In genomic region chr13:54258231-54258743, GRCm38 (mm10) we compare ENCODE assay signal across 22 mouse cellular contexts.
A peak's percentile ranks its signal among the peaks of the same experiment; 100 is the strongest.
DNase-seq lines count a peak whose midpoint lies in the region; ATAC-seq lines count a peak whose summit lies in the region.
"Had no signal": no experiment of that assay in that cellular context is flagged by ENCODE, and none has a peak within 500 bp of the region (broad histone marks: within the 10 kb centered on the region; RNA-seq: fewer than 3 reads in every experiment).

No protein-coding gene starts in this region.

- no peaks in the 10 kb centered on the region for H3K4me1 ChIP-seq in forebrain, embryonic 11.5 days (replicated peaks; ENCODE audit: control insufficient read depth, insufficient read depth, low read length)
- no peaks in the 10 kb centered on the region for H3K4me1 ChIP-seq in forebrain, embryonic 14.5 days (ENCODE audit: control insufficient read depth, insufficient read depth, low read length)
- H3K4me1 ChIP-seq in midbrain, embryonic 11.5 days (ENCODE audit: control insufficient read depth, insufficient read depth, low read length) = no peaks in the 10 kb centered on the region; the same call in 1 of the 2 replicates
- peaks cover 12% of the 10 kb centered on the region for H3K4me1 ChIP-seq in midbrain, embryonic 10.5 days
- peaks cover 10% of the 10 kb centered on the region; the same call in 1 of the 2 replicates for H3K4me1 ChIP-seq in midbrain, embryonic 14.5 days (ENCODE audit: control insufficient read depth, insufficient read depth, low read length)
- peaks cover 18% of the 10 kb centered on the region for H3K4me1 ChIP-seq in neural tube, embryonic 15.5 days
- H3K4me1 ChIP-seq: limb, embryonic 15.5 days had no signal

- peak; percentile 31 for DNase-seq in forebrain, embryonic 11.5 days (ENCODE audit: low spot score)
- no peak for DNase-seq in forebrain, embryonic 14.5 days (ENCODE audit: low spot score)
- DNase-seq in midbrain, embryonic 11.5 days (ENCODE audit: low spot score, missing footprints) = peak; percentile 6
- no peak for DNase-seq in midbrain, embryonic 10.5 days (ENCODE audit: low spot score)
- no peak for DNase-seq in midbrain, embryonic 14.5 days
- no peak for DNase-seq in natural killer cell, adult 2 months (ENCODE audit: low spot score in 2 of 2)
- DNase-seq: adrenal gland, postnatal 14 days; cerebellum, adult 8-10 months; gastrocnemius, postnatal 36 days; heart, adult 2 months; left cerebral cortex, postnatal 4 days; lung, embryonic 14.5 days; lung, postnatal 36 days; spleen, adult 18-20 months had no signal

- 38% methylated on average over 8 of the region's 8 CpGs for whole genome bisulfite sequencing in forebrain, embryonic 11.5 days
- 37% methylated on average over 8 of the region's 8 CpGs for WGBS in forebrain, embryonic 14.5 days
- 40% methylated on average over 8 of the region's 8 CpGs for whole genome bisulfite sequencing in midbrain, embryonic 11.5 days
- 43% methylated on average over 8 of the region's 8 CpGs for WGBS in midbrain, embryonic 10.5 days
- WGBS in midbrain, embryonic 14.5 days = 45% methylated on average over 8 of the region's 8 CpGs
- 35% methylated on average over 8 of the region's 8 CpGs for WGBS in neural tube, embryonic 15.5 days

- H3K27me3 ChIP-seq in forebrain, embryonic 11.5 days (ENCODE audit: control insufficient read depth, insufficient read depth, low read length) = no peaks in the 10 kb centered on the region
- no peaks in the 10 kb centered on the region for H3K27me3 ChIP-seq in forebrain, embryonic 14.5 days (replicated peaks; ENCODE audit: control insufficient read depth, insufficient read depth, low read length)
- no peaks in the 10 kb centered on the region for H3K27me3 ChIP-seq in midbrain, embryonic 11.5 days (ENCODE audit: control insufficient read depth, insufficient read depth, low read length)
- peaks cover 27% of the 10 kb centered on the region for H3K27me3 ChIP-seq in midbrain, embryonic 10.5 days (ENCODE audit: low read depth, poor library complexity, severe bottlenecking)
- no peaks in the 10 kb centered on the region for H3K27me3 ChIP-seq in midbrain, embryonic 14.5 days (ENCODE audit: control insufficient read depth, insufficient read depth, low read length)
- H3K27me3 ChIP-seq in neural tube, embryonic 15.5 days (replicated peaks) = no peaks in the 10 kb centered on the region

- H3K4me3 ChIP-seq in forebrain, embryonic 11.5 days (ENCODE audit: low read depth, low read length) = no peak overlapping the region
- H3K4me3 ChIP-seq in forebrain, embryonic 14.5 days (ENCODE audit: low read depth, low read length) = no peak overlapping the region
- no peak overlapping the region for H3K4me3 ChIP-seq in midbrain, embryonic 11.5 days (ENCODE audit: low read depth, low read length)
- no peak overlapping the region for H3K4me3 ChIP-seq in midbrain, embryonic 10.5 days
- H3K4me3 ChIP-seq in midbrain, embryonic 14.5 days (replicated peaks; ENCODE audit: low read depth, low read length) = no peak overlapping the region
- H3K4me3 ChIP-seq in neural tube, embryonic 15.5 days (replicated peaks) = no peak overlapping the region
- H3K4me3 ChIP-seq: heart, adult 2 months; limb, embryonic 15.5 days; megakaryocyte, embryonic 14.5 days had no signal

- H3K36me3 ChIP-seq in forebrain, embryonic 11.5 days (ENCODE audit: control insufficient read depth, insufficient read depth, low read length) = no peaks in the 10 kb centered on the region
- no peaks in the 10 kb centered on the region for H3K36me3 ChIP-seq in forebrain, embryonic 14.5 days (ENCODE audit: control insufficient read depth, insufficient read depth, low read length)
- H3K36me3 ChIP-seq in midbrain, embryonic 11.5 days (ENCODE audit: control insufficient read depth, insufficient read depth, low read length) = no peaks in the 10 kb centered on the region
- H3K36me3 ChIP-seq in midbrain, embryonic 10.5 days = no peaks in the 10 kb centered on the region
- no peaks in the 10 kb centered on the region for H3K36me3 ChIP-seq in midbrain, embryonic 14.5 days (ENCODE audit: control insufficient read depth, insufficient read depth, low read length)
- no peaks in the 10 kb centered on the region for H3K36me3 ChIP-seq in neural tube, embryonic 15.5 days
- H3K36me3 ChIP-seq: limb, embryonic 15.5 days had no signal

- H3K9me3 ChIP-seq in forebrain, embryonic 11.5 days (ENCODE audit: control insufficient read depth, low read length) = no peaks in the 10 kb centered on the region
- no peaks in the 10 kb centered on the region for H3K9me3 ChIP-seq in forebrain, embryonic 14.5 days (replicated peaks; ENCODE audit: control insufficient read depth, low read length)
- H3K9me3 ChIP-seq in midbrain, embryonic 11.5 days (ENCODE audit: control insufficient read depth, low read length) = no peaks in the 10 kb centered on the region
- 0 out of 2 replicates have a peak, but pooled peaks cover 1% of the 10 kb centered on the region for H3K9me3 ChIP-seq in midbrain, embryonic 10.5 days (replicated peaks)
- no peaks in the 10 kb centered on the region for H3K9me3 ChIP-seq in midbrain, embryonic 14.5 days (ENCODE audit: control insufficient read depth, low read length)
- no peaks in the 10 kb centered on the region for H3K9me3 ChIP-seq in neural tube, embryonic 15.5 days (replicated peaks)
- H3K9me3 ChIP-seq: limb, embryonic 15.5 days had no signal

- H3K9ac ChIP-seq in forebrain, embryonic 11.5 days (ENCODE audit: low read length) = no peak overlapping the region
- H3K9ac ChIP-seq in forebrain, embryonic 14.5 days (ENCODE audit: low read length) = no peak overlapping the region
- H3K9ac ChIP-seq in midbrain, embryonic 11.5 days (ENCODE audit: low read length) = no peak overlapping the region
- H3K9ac ChIP-seq in midbrain, embryonic 14.5 days (replicated peaks; ENCODE audit: low read length) = no peak overlapping the region
- H3K9ac ChIP-seq in neural tube, embryonic 15.5 days (replicated peaks) = no peak overlapping the region
- H3K9ac ChIP-seq: limb, embryonic 15.5 days; liver, embryonic 14.5 days; lung, embryonic 14.5 days had no signal

- H3K27ac ChIP-seq in forebrain, embryonic 11.5 days (ENCODE audit: low read depth, low read length) = no peak overlapping the region
- H3K27ac ChIP-seq in forebrain, embryonic 14.5 days (ENCODE audit: low read depth, low read length) = no peak overlapping the region
- H3K27ac ChIP-seq in midbrain, embryonic 11.5 days (ENCODE audit: low read depth, low read length) = no peak overlapping the region
- H3K27ac ChIP-seq in midbrain, embryonic 10.5 days (replicated peaks) = no peak overlapping the region
- H3K27ac ChIP-seq in midbrain, embryonic 14.5 days (replicated peaks; ENCODE audit: low read depth, low read length) = peak overlapping the region; percentile 58
- H3K27ac ChIP-seq in neural tube, embryonic 15.5 days (replicated peaks) = no peak overlapping the region
- H3K27ac ChIP-seq: heart, adult 2 months; hindbrain, postnatal 0 days; kidney, postnatal 0 days; limb, embryonic 15.5 days; liver, embryonic 14.5 days had no signal

- H3K4me2 ChIP-seq in forebrain, embryonic 11.5 days (ENCODE audit: low read depth, low read length, severe bottlenecking) = no peak overlapping the region
- H3K4me2 ChIP-seq in forebrain, embryonic 14.5 days (ENCODE audit: low read length) = no peak overlapping the region
- no peak overlapping the region for H3K4me2 ChIP-seq in midbrain, embryonic 11.5 days
- no peak overlapping the region for H3K4me2 ChIP-seq in midbrain, embryonic 14.5 days (ENCODE audit: low read length)
- 0 out of 2 replicates have a peak overlapping the region, but pooled peaks have one; percentile 1 for H3K4me2 ChIP-seq in neural tube, embryonic 15.5 days
- H3K4me2 ChIP-seq: limb, embryonic 15.5 days; lung, embryonic 14.5 days had no signal

- no peak for ATAC-seq in forebrain, embryonic 11.5 days (replicated peaks; ENCODE audit: low FRiP score)
- ATAC-seq in forebrain, embryonic 14.5 days = no peak
- no peak for ATAC-seq in midbrain, embryonic 11.5 days (ENCODE audit: low FRiP score)
- no peak; the same call in 1 of the 2 replicates for ATAC-seq in midbrain, embryonic 14.5 days (ENCODE audit: low FRiP score, low TSS enrichment)
- no peak for ATAC-seq in neural tube, embryonic 15.5 days (ENCODE audit: low FRiP score)
- ATAC-seq: CD4-positive, CD25-positive, alpha-beta regulatory T cell, adult 4 months; hindbrain, postnatal 0 days; intestine, embryonic 16.5 days had no signal

Comparison
In these comparisons a context has a peak if more than half of its experiments do, and no peak if none do; other contexts are left out.
1. DNase-seq: peak in forebrain, embryonic 11.5 days (single experiment) and midbrain, embryonic 11.5 days (single experiment); none in forebrain, embryonic 14.5 days (single experiment), midbrain, embryonic 10.5 days (single experiment), midbrain, embryonic 14.5 days (single experiment) and natural killer cell, adult 2 months (0 of 2).